Mouse (Mus musculus): ENCODE measurements around the gene Ephb3.

- TF ChIP-seq CTCF (IDR thresholded peaks at IDR 0.05; ENCODE audit: control insufficient read depth, insufficient read depth, low read length): no peak
- no peak for TF ChIP-seq POLR2A (IDR thresholded peaks at IDR 0.05; ENCODE audit: borderline replicate concordance, control insufficient read depth, low read depth, low read length)
These were observed 7.0 kb upstream of the Ephb3 start for GRCm38 (mm10) chr16:21197542-21197941.

Measured in bone marrow, adult 2 months (tissue).